Mouse (Mus musculus) embryonic facial prominence, embryonic 12.5 days (tissue): ENCODE results near the gene Dbx1. TPM values are rescaled to one million over a fixed set of nuclear protein-coding genes. Genes with fewer than 3 reads are reported as not detected.
A peak's percentile ranks its signal among the peaks of the same experiment; 100 is the strongest.

ENCODE experiments used
- ATAC-seq: fragments of 200-750 bp; cut with Nextera tagmentation; 2 replicates; pipeline ENCODE4 v1.8.0; 2017; ENCODE audit not compliant: insufficient number of reproducible peaks, insufficient read depth, low FRiP score, low TSS enrichment
- H3K27ac ChIP-seq: fragments of 300-500 bp; sonication (generic); 2 replicates; pipeline ENCODE4 v1.5.1; 2016; ENCODE audit warnings: mild to moderate bottlenecking
- H3K27me3 ChIP-seq: fragments of 300-500 bp; sonication (generic); 2 replicates; pipeline ENCODE4 v1.6.1; 2016; ENCODE audit warnings: mild to moderate bottlenecking, moderate library complexity
- H3K36me3 ChIP-seq: fragments of 300-500 bp; sonication (generic); 2 replicates; pipeline ENCODE4 v1.6.1; 2016; ENCODE audit warnings: mild to moderate bottlenecking
- H3K4me1 ChIP-seq: fragments of 300-500 bp; sonication (generic); 2 replicates; pipeline ENCODE4 v1.6.1; 2016
- H3K4me2 ChIP-seq: fragments of 300-500 bp; sonication (generic); replicated peaks from 2 replicates; pipeline ENCODE4 v1.6.1; 2016; ENCODE audit warnings: mild to moderate bottlenecking, moderate library complexity
- H3K4me3 ChIP-seq: fragments of 300-500 bp; sonication (generic); 2 replicates; pipeline ENCODE4 v1.5.1; 2016; ENCODE audit warnings: mild to moderate bottlenecking
- H3K9ac ChIP-seq: fragments of 300-500 bp; sonication (generic); 2 replicates; pipeline ENCODE4 v1.6.1; 2016; ENCODE audit warnings: mild to moderate bottlenecking, moderate library complexity
- H3K9me3 ChIP-seq: fragments of 300-500 bp; sonication (generic); 2 replicates; pipeline ENCODE4 v1.6.1; 2016; ENCODE audit warnings: mild to moderate bottlenecking, moderate library complexity
- WGBS: fragments of 180-500 bp; shearing (Covaris S2); methylation state at CpG from one replicate; pipeline ENCODE4 v1.1.7; 2016; 5-methylcytosine and 5-hydroxymethylcytosine counted together
- polyA plus RNA-seq: library from polyadenylated mRNA; unstranded; fragments of >200 nt; fragmentation: Nextera tagmentation; extraction: Ambion mirVana; gene quantifications from 2 replicates; pipeline ENCODE4 v1.2.1, GENCODE M21; 2016

Gene Dbx1
- polyA plus RNA-seq, 1 experiment from 2014 or later, result 1.8 TPM

GRCm38 (mm10) chr7:49620160-49620559, 16.5 kb downstream of the Dbx1 start:
- Histone ChIP-seq H3K9me3 (no peaks in the 10 kb centered on the region), H3K36me3 (no peaks in the 10 kb centered on the region), H3K9ac (no peak overlapping the region), H3K4me3 (no peak overlapping the region), H3K27me3 (peaks cover 23% of the 10 kb centered on the region), H3K27ac (no peak overlapping the region), H3K4me2 (no peak overlapping the region), H3K4me1 (no peaks in the 10 kb centered on the region)
- WGBS, result 79% methylated on average over 1 of the region's 1 CpGs
- no peak for ATAC-seq

GRCm38 (mm10) chr7:49617087-49617486, 19.6 kb downstream of the Dbx1 start:
- Histone ChIP-seq H3K9ac (no peak overlapping the region), H3K27ac (no peak overlapping the region), H3K36me3 (no peaks in the 10 kb centered on the region), H3K4me3 (no peak overlapping the region), H3K9me3 (no peaks in the 10 kb centered on the region), H3K4me1 (no peaks in the 10 kb centered on the region), H3K4me2 (no peak overlapping the region), H3K27me3 (peaks cover 11% of the 10 kb centered on the region)
- no peak for ATAC-seq
- 78% methylated on average over 4 of the region's 4 CpGs for WGBS

- peak overlapping the region; percentile 37 for H3K4me2 ChIP-seq
- no peaks in the 10 kb centered on the region for H3K36me3 ChIP-seq
- H3K4me3 ChIP-seq, result no peak overlapping the region
- no peaks in the 10 kb centered on the region for H3K4me1 ChIP-seq
- ATAC-seq, result no peak
- no peak overlapping the region for H3K27ac ChIP-seq
- H3K9me3 ChIP-seq, result no peaks in the 10 kb centered on the region
- WGBS, result 10% methylated on average over 6 of the region's 7 CpGs
- H3K27me3 ChIP-seq, result peaks cover 10% of the 10 kb centered on the region; the same call in 1 of the 2 replicates
- H3K9ac ChIP-seq, result no peak overlapping the region
Observed at GRCm38 (mm10) chr7:49616258-49616735, 20.4 kb downstream of the Dbx1 start.

GRCm38 (mm10) chr7:49604965-49605795, 31.5 kb downstream of the Dbx1 start:
- H3K9ac ChIP-seq, result no peak overlapping the region
- no peaks in the 10 kb centered on the region for H3K27me3 ChIP-seq
- H3K4me1 ChIP-seq, result no peaks in the 10 kb centered on the region
- no peaks in the 10 kb centered on the region for H3K9me3 ChIP-seq
- H3K4me2 ChIP-seq, result no peak overlapping the region
- 88% methylated on average over 15 of the region's 15 CpGs for WGBS
- no peak overlapping the region for H3K27ac ChIP-seq
- peaks cover 9% of the 10 kb centered on the region; the same call in 1 of the 2 replicates for H3K36me3 ChIP-seq
- no peak overlapping the region for H3K4me3 ChIP-seq
- ATAC-seq, result no peak

GRCm38 (mm10) chr7:49604244-49604643, 32.4 kb downstream of the Dbx1 start:
- H3K9ac ChIP-seq, result no peak overlapping the region
- no peaks in the 10 kb centered on the region for H3K27me3 ChIP-seq
- no peaks in the 10 kb centered on the region for H3K4me1 ChIP-seq
- no peak overlapping the region for H3K4me3 ChIP-seq
- peaks cover 15% of the 10 kb centered on the region; the same call in 1 of the 2 replicates for H3K36me3 ChIP-seq
- H3K4me2 ChIP-seq, result no peak overlapping the region
- WGBS, result 86% methylated on average over 14 of the region's 14 CpGs
- no peak overlapping the region for H3K27ac ChIP-seq
- H3K9me3 ChIP-seq, result no peaks in the 10 kb centered on the region
- ATAC-seq, result no peak

- ATAC-seq, result 0 out of 2 replicates have a peak, but pooled peaks have one; percentile 57
- Histone ChIP-seq H3K36me3 (peaks cover 32% of the 10 kb centered on the region; the same call in 1 of the 2 replicates), H3K4me1 (no peaks in the 10 kb centered on the region), H3K27me3 (no peaks in the 10 kb centered on the region), H3K4me2 (no peak overlapping the region), H3K9me3 (no peaks in the 10 kb centered on the region), H3K9ac (no peak overlapping the region), H3K4me3 (no peak overlapping the region), H3K27ac (no peak overlapping the region)
- WGBS, result 53% methylated on average over 13 of the region's 13 CpGs
Observed at GRCm38 (mm10) chr7:49601191-49601975, 35.3 kb downstream of the Dbx1 start.

GRCm38 (mm10) chr7:49599950-49600349, 36.7 kb downstream of the Dbx1 start:
- Histone ChIP-seq H3K4me3 (no peak overlapping the region), H3K27ac (no peak overlapping the region), H3K4me2 (no peak overlapping the region), H3K9ac (no peak overlapping the region), H3K9me3 (no peaks in the 10 kb centered on the region), H3K4me1 (no peaks in the 10 kb centered on the region), H3K27me3 (no peaks in the 10 kb centered on the region), H3K36me3 (peaks cover 29% of the 10 kb centered on the region; the same call in 1 of the 2 replicates)
- no peak for ATAC-seq
- WGBS, result 91% methylated on average over 3 of the region's 3 CpGs

- ATAC-seq, result no peak
Observed at GRCm38 (mm10) chr7:49598225-49598624, 38.4 kb downstream of the Dbx1 start.

GRCm38 (mm10) chr7:49597776-49598175, 38.9 kb downstream of the Dbx1 start:
- no peaks in the 10 kb centered on the region for H3K27me3 ChIP-seq
- ATAC-seq, result no peak
- H3K4me2 ChIP-seq, result no peak overlapping the region
- no peak overlapping the region for H3K27ac ChIP-seq
- no peaks in the 10 kb centered on the region for H3K4me1 ChIP-seq
- peaks cover 34% of the 10 kb centered on the region; the same call in 1 of the 2 replicates for H3K36me3 ChIP-seq
- no peaks in the 10 kb centered on the region for H3K9me3 ChIP-seq
- WGBS, result 84% methylated on average over 3 of the region's 3 CpGs
- H3K9ac ChIP-seq, result no peak overlapping the region
- H3K4me3 ChIP-seq, result no peak overlapping the region

More at GRCm38 (mm10) chr7:49598225-49598624, 38.4 kb downstream of the Dbx1 start:
- no peak overlapping the region for H3K4me2 ChIP-seq
- 92% methylated on average over 13 of the region's 13 CpGs for WGBS
- no peaks in the 10 kb centered on the region for H3K27me3 ChIP-seq
- no peaks in the 10 kb centered on the region for H3K9me3 ChIP-seq
- no peak overlapping the region for H3K27ac ChIP-seq
- peaks cover 34% of the 10 kb centered on the region; the same call in 1 of the 2 replicates for H3K36me3 ChIP-seq
- no peaks in the 10 kb centered on the region for H3K4me1 ChIP-seq
- no peak overlapping the region for H3K4me3 ChIP-seq
- no peak overlapping the region for H3K9ac ChIP-seq

- no peaks in the 10 kb centered on the region for H3K27me3 ChIP-seq
- 87% methylated on average over 8 of the region's 8 CpGs for WGBS
- no peak overlapping the region for H3K4me3 ChIP-seq
- H3K9me3 ChIP-seq, result no peaks in the 10 kb centered on the region
- no peak overlapping the region for H3K9ac ChIP-seq
- no peaks in the 10 kb centered on the region for H3K4me1 ChIP-seq
- no peak overlapping the region for H3K4me2 ChIP-seq
- no peak overlapping the region for H3K27ac ChIP-seq
- 0 out of 2 replicates have a peak, but pooled peaks cover 17% of the 10 kb centered on the region for H3K36me3 ChIP-seq
- ATAC-seq, result no peak
Observed at GRCm38 (mm10) chr7:49589635-49590034, 47.0 kb downstream of the Dbx1 start.

- H3K36me3 ChIP-seq, result 0 out of 2 replicates have a peak, but pooled peaks cover 6% of the 10 kb centered on the region
- no peaks in the 10 kb centered on the region for H3K4me1 ChIP-seq
- no peak overlapping the region for H3K27ac ChIP-seq
- H3K9me3 ChIP-seq, result no peaks in the 10 kb centered on the region
- 75% methylated on average over 5 of the region's 5 CpGs for WGBS
- H3K27me3 ChIP-seq, result no peaks in the 10 kb centered on the region
- no peak overlapping the region for H3K4me3 ChIP-seq
- no peak overlapping the region for H3K4me2 ChIP-seq
- no peak for ATAC-seq
- H3K9ac ChIP-seq, result no peak overlapping the region
Observed at GRCm38 (mm10) chr7:49586530-49587120, 50.0 kb downstream of the Dbx1 start.
